Mouse (Mus musculus) CH12.LX (cell line): ENCODE data around the gene Cdh13.

ENCODE experiments used
- CHD2 ChIP-seq: IDR thresholded peaks from 2 replicates; pipeline ENCODE4 v1.6.1; 2011; ENCODE audit warnings: low read length, improper control_type of control experiment
- CTCF ChIP-seq, 2 experiments: IDR thresholded peaks in 1 of 2; conservative IDR thresholded peaks in 1 of 2; 2 replicates each; pipeline ENCODE4 v1.5.1; 2011 to 2012; ENCODE audit warnings: low read depth in 2 of 2, low read length in 2 of 2, improper control_type of control experiment in 1 of 2, inconsistent platforms in 1 of 2, mild to moderate bottlenecking in 1 of 2, moderate library complexity in 1 of 2
- EP300 ChIP-seq: IDR thresholded peaks from 2 replicates; pipeline ENCODE4 v1.6.1; 2011; ENCODE audit warnings: low read length, improper control_type of control experiment
- HCFC1 ChIP-seq: IDR thresholded peaks from 2 replicates; pipeline ENCODE4 v1.6.1; 2012; ENCODE audit warnings: low read depth, mild to moderate bottlenecking, inconsistent platforms, low read length, improper control_type of control experiment
- MAZ ChIP-seq: IDR thresholded peaks from 2 replicates; pipeline ENCODE4 v1.6.1; 2012; ENCODE audit warnings: low read depth, mild to moderate bottlenecking, inconsistent platforms, low read length, improper control_type of control experiment, moderate library complexity
- MYC ChIP-seq: IDR thresholded peaks from 2 replicates; pipeline ENCODE4 v1.6.1; 2011; ENCODE audit warnings: low read depth, mild to moderate bottlenecking, improper control_type of control experiment, low read length
- NELFE ChIP-seq: IDR thresholded peaks from 2 replicates; pipeline ENCODE4 v1.6.1; 2011; ENCODE audit warnings: low read depth, low read length, improper control_type of control experiment
- POLR2A ChIP-seq: IDR thresholded peaks from 2 replicates; pipeline ENCODE4 v1.6.1; 2011; ENCODE audit warnings: low read depth, mild to moderate bottlenecking, improper control_type of control experiment, low read length
- SMC3 ChIP-seq: IDR thresholded peaks from 2 replicates; pipeline ENCODE4 v1.6.1; 2011; ENCODE audit warnings: low read depth, low read length, improper control_type of control experiment
- TBP ChIP-seq: conservative IDR thresholded peaks from 2 replicates; pipeline ENCODE4 v1.6.1; 2011; ENCODE audit warnings: low read depth, low read length, improper control_type of control experiment
- UBTF ChIP-seq: IDR thresholded peaks from 2 replicates; pipeline ENCODE4 v1.6.1; 2012; ENCODE audit warnings: low read depth, mild to moderate bottlenecking, inconsistent platforms, low read length, improper control_type of control experiment, moderate library complexity
- USF2 ChIP-seq: conservative IDR thresholded peaks from 2 replicates; pipeline ENCODE4 v1.6.1; 2011; ENCODE audit warnings: low read depth, low read length, improper control_type of control experiment

DNA sequence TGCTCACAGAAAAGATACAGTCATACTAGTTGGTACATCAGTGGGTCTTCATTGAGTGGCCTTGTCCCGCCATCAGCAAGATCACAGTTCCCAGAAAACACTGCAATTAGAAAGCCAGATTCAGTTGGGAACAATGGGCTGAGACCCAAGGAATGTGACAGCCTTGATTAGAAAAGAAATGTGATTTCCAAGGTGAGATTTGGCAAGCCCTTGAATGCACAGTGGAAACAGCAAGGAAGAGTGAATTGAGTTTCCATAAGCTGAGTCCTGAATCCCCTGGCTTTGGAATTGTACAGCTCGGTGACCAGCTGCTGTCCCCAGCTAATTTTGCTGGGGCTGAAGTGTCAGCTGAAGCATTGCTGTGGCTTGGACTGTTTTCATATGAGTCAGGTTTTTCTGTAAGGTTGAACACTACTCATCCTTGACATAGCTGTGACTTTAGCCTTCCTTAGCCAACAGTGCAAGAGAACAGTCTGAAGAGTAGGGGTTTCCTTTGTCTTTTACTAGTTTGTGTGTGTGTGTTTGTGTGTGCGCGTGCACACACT lies 133.3 kb downstream of the Cdh13 start:
- TF ChIP-seq CHD2 (no peak), USF2 (no peak), POLR2A (no peak), SMC3 (no peak), HCFC1 (no peak), CTCF (conservative IDR thresholded peaks at IDR 0.05 in 1 of 2, IDR thresholded peaks at IDR 0.05 in 1 of 2; ENCODE audit: low read depth in 2 of 2, low read length in 2 of 2) (no peak), MAZ (no peak), NELFE (no peak), MYC (no peak), UBTF (no peak), EP300 (no peak), TBP (no peak)
